Mouse (Mus musculus) liver, embryonic 15.5 days (tissue): ENCODE measurements around the gene Cbarp. TPM values are rescaled to one million over a fixed set of nuclear protein-coding genes. Genes with fewer than 3 reads are reported as not detected.

Experiments used
- ATAC-seq: fragments of 200-750 bp; cut with Nextera tagmentation; 2 replicates; pipeline ENCODE4 v1.8.0; 2017; ENCODE audit warnings: moderate number of reproducible peaks, mild to moderate bottlenecking, moderate library complexity; ENCODE audit not compliant: insufficient read depth
- H3K27ac ChIP-seq: fragments of 300-500 bp; sonication (generic); replicated peaks from 2 replicates; pipeline ENCODE4 v1.5.1; 2015; ENCODE audit warnings: mild to moderate bottlenecking, inconsistent platforms
- H3K27me3 ChIP-seq: fragments of 300-500 bp; sonication (generic); 2 replicates; pipeline ENCODE4 v1.6.1; 2015; ENCODE audit warnings: mild to moderate bottlenecking, inconsistent platforms
- H3K36me3 ChIP-seq: fragments of 300-500 bp; sonication (generic); replicated peaks from 2 replicates; pipeline ENCODE4 v1.6.1; 2015; ENCODE audit warnings: moderate library complexity, mild to moderate bottlenecking, inconsistent platforms
- H3K4me1 ChIP-seq: fragments of 300-500 bp; sonication (generic); replicated peaks from 2 replicates; pipeline ENCODE4 v1.6.1; 2015; ENCODE audit warnings: inconsistent platforms
- H3K4me2 ChIP-seq: fragments of 300-500 bp; sonication (generic); 2 replicates; pipeline ENCODE4 v1.6.1; 2015; ENCODE audit warnings: moderate library complexity, mild to moderate bottlenecking, inconsistent platforms
- H3K4me3 ChIP-seq: fragments of 300-500 bp; sonication (generic); replicated peaks from 2 replicates; pipeline ENCODE4 v1.5.1; 2015; ENCODE audit warnings: mild to moderate bottlenecking, inconsistent platforms
- H3K9ac ChIP-seq: fragments of 300-500 bp; sonication (generic); 2 replicates; pipeline ENCODE4 v1.6.1; 2015; ENCODE audit warnings: moderate library complexity, mild to moderate bottlenecking, inconsistent platforms
- H3K9me3 ChIP-seq: fragments of 300-500 bp; sonication (generic); replicated peaks from 2 replicates; pipeline ENCODE4 v1.6.1; 2016; ENCODE audit warnings: inconsistent platforms
- WGBS: fragments of 180-500 bp; shearing (Covaris S2); methylation state at CpG from one replicate; pipeline ENCODE4 v1.1.7; 2015; ENCODE audit warnings: mixed read lengths; ENCODE audit not compliant: insufficient replicate concordance; 5-methylcytosine and 5-hydroxymethylcytosine counted together
- polyA plus RNA-seq: library from polyadenylated mRNA; unstranded; fragments of >200 nt; fragmentation: Nextera tagmentation; extraction: Ambion mirVana; gene quantifications from 2 replicates; pipeline ENCODE4 v1.2.1, GENCODE M21; 2015

The Cbarp gene
- polyA plus RNA-seq, 1 experiment from 2014 or later, result 0.51 TPM

DNA sequence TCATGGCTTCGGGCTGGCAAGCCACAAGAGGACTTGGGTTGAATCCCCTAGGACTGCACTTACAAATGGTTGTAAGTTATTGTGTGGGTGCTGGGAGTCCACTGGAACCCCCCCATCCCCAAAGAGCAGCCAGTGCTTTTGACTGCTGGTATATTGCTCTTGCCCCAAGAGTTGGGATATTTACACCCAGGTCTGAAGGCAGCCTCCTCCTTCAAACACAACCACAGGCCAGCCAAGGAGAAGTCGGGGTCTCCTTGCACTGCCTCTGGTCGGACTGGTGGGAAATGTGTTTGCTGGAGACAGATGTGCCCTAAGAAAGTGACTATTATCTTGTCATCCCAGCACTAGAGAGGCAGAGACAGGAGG lies 21.6 kb upstream of the Cbarp start:
- WGBS, result 63% methylated on average over 3 of the region's 3 CpGs
- Histone ChIP-seq H3K27ac (peak overlapping the region; percentile 94), H3K9me3 (no peaks in the 10 kb centered on the region), H3K4me3 (no peak overlapping the region), H3K9ac (no peak overlapping the region), H3K36me3 (peaks cover 6% of the 10 kb centered on the region), H3K4me2 (peak overlapping the region; percentile 97), H3K27me3 (peaks cover 8% of the 10 kb centered on the region; the same call in 1 of the 2 replicates), H3K4me1 (peaks cover 96% of the 10 kb centered on the region)
- no peak for ATAC-seq

DNA sequence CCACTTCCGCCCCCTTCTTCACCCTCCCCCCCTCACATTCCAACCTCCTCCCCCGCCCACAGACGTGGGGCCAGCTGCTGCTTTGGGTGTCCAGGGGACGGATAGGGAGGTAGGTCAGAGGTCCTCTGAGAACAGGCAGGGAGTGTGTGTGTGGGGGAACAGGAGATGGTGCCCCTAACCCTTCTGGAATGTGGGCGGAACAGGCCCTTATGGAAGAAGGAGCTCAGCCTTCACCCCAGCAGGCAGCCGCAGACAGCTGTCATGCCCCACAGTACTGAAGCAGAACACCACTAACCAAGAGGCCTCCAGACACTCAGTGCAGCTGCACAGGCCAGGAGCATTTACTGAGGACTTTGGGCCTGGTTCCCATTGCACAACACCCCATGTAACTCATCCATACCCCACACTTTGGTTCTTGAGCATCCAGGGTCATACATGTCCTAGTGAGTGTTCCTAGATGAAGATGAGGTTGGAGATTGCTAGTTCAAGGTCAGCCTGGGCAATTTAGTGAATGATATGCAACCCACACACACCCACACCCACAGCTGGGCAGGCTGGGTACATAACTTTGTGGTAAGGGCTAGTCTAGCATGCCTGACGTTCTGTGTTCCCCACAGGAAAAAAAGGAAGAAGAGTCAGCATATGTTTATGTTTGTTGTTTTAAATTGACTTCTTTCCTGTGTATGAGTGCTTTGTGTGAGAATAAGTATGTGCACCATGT lies 21.0 kb upstream of the Cbarp start:
- H3K9me3 ChIP-seq, result no peaks in the 10 kb centered on the region
- no peak for ATAC-seq
- H3K4me1 ChIP-seq, result peaks cover 96% of the 10 kb centered on the region
- H3K4me2 ChIP-seq, result peak overlapping the region; percentile 97
- H3K36me3 ChIP-seq, result peaks cover 11% of the 10 kb centered on the region
- H3K27ac ChIP-seq, result peak overlapping the region; percentile 94
- peaks cover 8% of the 10 kb centered on the region; the same call in 1 of the 2 replicates for H3K27me3 ChIP-seq
- WGBS, result 23% methylated on average over 7 of the region's 7 CpGs
- H3K4me3 ChIP-seq, result peak overlapping the region; percentile 64
- H3K9ac ChIP-seq, result peak overlapping the region; percentile 48

DNA sequence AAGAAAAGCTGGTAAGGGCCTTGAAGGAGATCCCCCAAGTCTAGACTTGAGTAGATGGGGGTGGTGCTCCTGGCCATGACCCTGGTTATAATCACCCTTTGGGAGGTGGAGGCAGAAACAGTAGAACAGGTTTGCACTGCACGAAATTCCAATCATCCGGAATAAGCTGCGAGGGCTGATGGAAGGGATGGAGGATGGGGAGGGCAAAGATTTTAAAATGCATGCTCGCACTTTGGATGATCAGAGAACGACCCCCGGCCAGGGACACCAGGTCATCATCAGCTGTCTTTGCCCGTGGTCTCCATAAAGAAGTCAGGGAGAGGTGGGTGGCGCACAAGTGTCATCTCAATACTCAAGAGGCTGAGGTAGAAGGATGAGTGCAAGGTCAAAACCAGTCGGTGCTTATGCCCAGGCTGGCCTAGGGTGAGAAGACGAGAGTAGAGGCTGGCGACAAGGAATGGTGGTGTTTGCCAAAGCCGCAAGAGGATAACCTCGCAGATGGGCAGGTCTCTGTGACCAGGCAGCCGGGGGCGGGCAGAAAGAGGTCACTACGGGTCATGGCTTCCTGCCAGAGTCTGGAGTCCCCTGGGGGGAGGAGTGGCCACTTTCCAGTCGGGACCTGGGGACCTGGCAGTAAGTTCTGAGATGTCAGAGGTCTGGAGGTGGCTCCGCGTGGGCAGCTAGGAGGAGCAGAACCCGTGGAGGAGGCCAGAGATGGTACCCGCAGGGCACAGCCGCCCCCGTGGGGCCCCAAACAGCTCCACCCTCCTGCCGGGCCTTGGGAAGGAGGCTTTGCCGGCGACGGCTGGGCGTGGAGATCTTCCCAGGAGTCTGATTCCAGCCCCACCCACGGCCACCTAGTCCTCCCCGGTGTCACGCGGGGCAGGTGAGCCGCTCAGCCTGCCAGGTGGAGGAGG lies 20.1 kb upstream of the Cbarp start:
- WGBS, result 1% methylated on average over 33 of the region's 33 CpGs
- H3K36me3 ChIP-seq, result peaks cover 21% of the 10 kb centered on the region
- peak; percentile 35 for ATAC-seq
- H3K4me2 ChIP-seq, result peak overlapping the region; percentile 97
- peaks cover 96% of the 10 kb centered on the region for H3K4me1 ChIP-seq
- H3K9me3 ChIP-seq, result no peaks in the 10 kb centered on the region
- H3K27me3 ChIP-seq, result peaks cover 8% of the 10 kb centered on the region; the same call in 1 of the 2 replicates
- peak overlapping the region; percentile 94 for H3K27ac ChIP-seq
- peak overlapping the region; percentile 64 for H3K4me3 ChIP-seq
- peak overlapping the region; percentile 48 for H3K9ac ChIP-seq

DNA sequence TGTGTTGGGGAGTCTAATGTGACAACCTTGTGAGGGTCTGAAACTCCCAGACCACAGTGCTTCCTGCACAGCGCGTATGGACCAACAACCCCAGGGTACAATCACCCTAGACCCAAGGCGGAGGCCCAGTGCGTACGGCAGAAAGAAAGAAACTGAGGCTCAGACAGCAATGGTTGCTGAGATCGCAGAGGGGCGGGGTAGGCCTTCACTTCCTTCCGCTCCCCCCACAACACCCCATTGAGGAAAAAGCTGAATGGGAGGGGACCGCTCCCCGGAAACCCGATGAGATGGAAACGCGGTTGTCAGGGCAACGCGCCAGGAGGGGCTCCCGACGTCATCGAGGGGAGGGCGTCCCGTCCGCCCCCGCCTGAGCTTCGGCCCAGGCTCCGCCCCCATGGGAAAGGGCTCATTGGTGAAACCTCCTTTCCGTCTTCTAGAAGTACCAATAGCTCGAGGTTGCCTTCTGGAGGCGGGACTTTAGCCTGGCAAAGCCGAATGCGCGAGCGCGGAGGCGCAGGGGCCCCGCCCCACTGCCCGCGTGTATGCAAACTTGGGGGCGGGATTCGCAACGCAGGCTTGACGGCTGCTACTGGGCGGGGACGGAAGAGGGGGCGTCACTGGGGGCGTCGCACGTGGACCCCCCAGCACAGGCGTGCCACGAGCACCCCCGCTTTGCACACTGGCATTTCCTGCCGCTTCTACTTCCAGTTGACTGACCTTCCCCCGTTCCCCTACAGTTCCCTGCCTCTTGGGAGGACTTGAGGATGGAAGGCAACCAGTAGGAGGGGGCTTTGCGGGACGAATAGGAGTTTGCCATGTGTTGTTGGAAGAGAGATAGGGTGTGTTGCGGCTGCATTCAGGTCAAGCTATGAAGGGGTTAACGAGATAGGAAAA lies 19.2 kb upstream of the Cbarp start:
- peaks cover 96% of the 10 kb centered on the region for H3K4me1 ChIP-seq
- peaks cover 30% of the 10 kb centered on the region for H3K36me3 ChIP-seq
- WGBS, result under 1% methylated on average over 55 of the region's 55 CpGs
- H3K27ac ChIP-seq, result peak overlapping the region; percentile 94
- H3K9ac ChIP-seq, result peak overlapping the region; percentile 50
- peak overlapping the region; percentile 64 for H3K4me3 ChIP-seq
- peak overlapping the region; percentile 97 for H3K4me2 ChIP-seq
- no peaks in the 10 kb centered on the region for H3K9me3 ChIP-seq
- H3K27me3 ChIP-seq, result peaks cover 8% of the 10 kb centered on the region; the same call in 1 of the 2 replicates
- peak; percentile 80 for ATAC-seq

DNA sequence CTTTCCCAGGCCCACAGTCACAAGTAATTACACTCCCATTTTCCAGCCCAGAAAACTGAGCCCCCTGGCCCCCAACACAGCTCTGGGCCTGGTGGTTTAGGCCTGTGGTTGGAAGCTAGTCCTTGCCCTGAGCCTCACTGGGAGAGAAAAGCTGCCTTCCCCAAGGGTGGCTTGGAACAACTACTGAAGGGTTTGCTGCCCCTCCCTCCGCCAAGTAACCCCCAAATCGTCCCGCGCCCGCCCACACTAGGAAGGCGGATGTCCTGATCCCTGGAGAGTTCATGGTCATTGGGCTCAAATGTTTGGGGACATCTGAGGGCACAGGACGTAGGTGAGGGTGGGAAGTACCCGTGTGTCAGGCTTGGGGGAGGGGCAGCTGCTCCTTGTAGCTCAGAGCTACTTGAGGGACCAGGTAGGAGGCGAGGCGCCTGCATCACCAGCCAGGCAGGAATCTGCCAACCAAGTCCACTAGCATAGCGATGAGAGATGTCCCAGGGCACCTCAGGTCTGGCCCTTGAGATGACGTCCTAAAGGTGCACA lies 18.5 kb upstream of the Cbarp start:
- Histone ChIP-seq H3K27me3 (peaks cover 5% of the 10 kb centered on the region; the same call in 1 of the 2 replicates), H3K4me1 (peaks cover 96% of the 10 kb centered on the region), H3K4me2 (peak overlapping the region; percentile 97), H3K9ac (peak overlapping the region; percentile 50), H3K27ac (peak overlapping the region; percentile 85), H3K4me3 (peak overlapping the region; percentile 64), H3K36me3 (peaks cover 37% of the 10 kb centered on the region), H3K9me3 (no peaks in the 10 kb centered on the region)
- WGBS, result 20% methylated on average over 12 of the region's 12 CpGs
- ATAC-seq, result peak; percentile 0; the same call in 1 of the 2 replicates

DNA sequence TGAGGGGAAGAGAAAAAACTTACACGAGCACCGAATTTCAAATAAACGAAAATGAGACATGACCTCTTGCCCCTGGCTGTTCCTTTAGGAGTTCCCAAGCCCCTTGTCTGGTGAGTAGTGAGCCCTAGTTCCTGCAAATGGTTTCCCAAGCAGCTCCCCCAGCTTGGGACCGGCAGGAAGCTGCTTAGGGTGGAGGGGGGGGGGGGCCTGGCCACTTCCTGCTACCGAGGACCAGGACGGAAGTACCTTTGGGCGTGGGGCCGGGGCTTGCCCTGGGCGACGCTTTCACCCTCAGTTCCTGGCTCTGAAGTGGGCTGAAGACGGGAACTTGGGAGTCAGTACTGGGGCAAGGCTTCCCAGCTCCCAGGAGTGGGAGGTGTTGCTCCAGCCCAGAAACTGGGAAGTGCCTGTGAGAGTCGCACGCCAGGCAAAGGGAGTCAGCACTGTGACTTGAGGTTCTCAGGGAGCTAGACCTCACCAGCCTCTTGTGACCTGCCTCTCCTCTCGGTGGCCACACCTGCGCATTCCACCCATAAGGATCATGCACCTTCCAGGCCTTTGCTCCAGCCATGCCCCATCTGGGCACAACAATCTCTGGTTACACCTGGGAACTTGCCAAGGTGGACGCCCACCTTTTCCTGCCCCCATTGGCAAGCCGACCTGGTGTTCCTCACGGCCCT lies 17.8 kb upstream of the Cbarp start:
- WGBS, result 9% methylated on average over 18 of the region's 18 CpGs
- Histone ChIP-seq H3K27me3 (no peaks in the 10 kb centered on the region), H3K4me3 (peak overlapping the region; percentile 64; the same call in 1 of the 2 replicates), H3K9me3 (no peaks in the 10 kb centered on the region), H3K27ac (peak overlapping the region; percentile 85), H3K4me1 (peaks cover 97% of the 10 kb centered on the region), H3K36me3 (peaks cover 43% of the 10 kb centered on the region), H3K4me2 (peak overlapping the region; percentile 97), H3K9ac (peak overlapping the region; percentile 50; the same call in 1 of the 2 replicates)
- ATAC-seq, result no peak

DNA sequence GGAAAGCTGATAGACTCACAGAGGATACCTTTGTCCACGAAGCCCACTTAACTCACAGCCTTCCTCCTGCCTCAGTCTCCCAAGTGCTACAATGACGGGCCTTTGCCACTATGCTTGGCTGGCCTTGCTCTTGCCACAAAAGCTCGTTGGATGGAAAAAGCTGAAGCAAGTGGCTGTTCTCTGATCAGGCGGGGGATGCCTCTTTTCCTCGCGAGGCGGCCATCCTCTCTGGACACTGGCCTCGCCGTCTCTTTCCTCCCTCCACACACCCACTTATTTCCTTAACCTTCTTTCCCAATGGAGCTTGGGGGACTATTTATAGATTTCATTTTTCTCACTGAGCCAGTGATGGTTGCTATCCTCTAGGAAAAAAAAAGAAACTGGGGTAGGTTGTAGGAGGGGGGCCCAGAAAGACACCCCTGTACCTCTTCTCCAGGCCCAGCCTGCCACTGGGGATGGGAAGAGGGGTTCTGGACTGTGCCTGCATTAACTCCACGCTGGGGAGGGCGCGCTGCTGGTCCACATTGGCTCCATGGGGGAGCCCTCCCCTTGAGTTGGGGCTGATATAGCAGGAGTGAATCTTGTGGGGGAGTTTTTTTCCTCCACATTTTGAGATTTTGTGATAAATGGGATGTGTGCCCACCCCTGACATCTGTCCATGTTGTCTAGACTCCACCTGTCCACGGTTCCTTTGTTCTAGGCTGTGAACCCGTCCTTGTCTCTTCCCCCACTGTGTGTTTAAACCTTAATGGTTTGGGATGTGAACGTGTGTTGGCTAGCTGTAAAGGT lies 16.7 kb upstream of the Cbarp start:
- Histone ChIP-seq H3K9me3 (no peaks in the 10 kb centered on the region), H3K4me2 (no peak overlapping the region), H3K4me1 (peaks cover 97% of the 10 kb centered on the region), H3K36me3 (peaks cover 53% of the 10 kb centered on the region), H3K4me3 (no peak overlapping the region), H3K27ac (peak overlapping the region; percentile 85; the same call in 1 of the 2 replicates), H3K9ac (no peak overlapping the region), H3K27me3 (no peaks in the 10 kb centered on the region)
- no peak for ATAC-seq
- 70% methylated on average over 15 of the region's 15 CpGs for WGBS

DNA sequence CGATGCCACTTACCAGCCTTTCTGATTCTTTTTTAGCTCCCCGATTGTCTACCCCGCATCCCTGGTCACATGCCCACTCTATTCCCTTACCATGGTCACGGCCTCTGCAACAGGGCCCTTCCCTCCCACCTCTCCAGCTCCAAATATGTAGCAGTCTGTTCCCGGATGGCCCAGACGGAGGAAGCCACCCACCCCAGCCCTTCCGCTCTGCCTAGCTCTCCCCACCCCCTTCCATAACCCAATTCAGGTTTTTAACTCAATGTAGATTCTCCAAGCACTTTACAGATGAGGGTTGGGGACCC lies 16.1 kb upstream of the Cbarp start:
- Histone ChIP-seq H3K27ac (0 out of 2 replicates have a peak overlapping the region, but pooled peaks have one; percentile 19), H3K9ac (no peak overlapping the region), H3K4me1 (peaks cover 97% of the 10 kb centered on the region), H3K9me3 (no peaks in the 10 kb centered on the region), H3K27me3 (no peaks in the 10 kb centered on the region), H3K4me2 (no peak overlapping the region), H3K4me3 (no peak overlapping the region), H3K36me3 (peaks cover 60% of the 10 kb centered on the region)
- no peak for ATAC-seq
- WGBS, result 78% methylated on average over 7 of the region's 7 CpGs

DNA sequence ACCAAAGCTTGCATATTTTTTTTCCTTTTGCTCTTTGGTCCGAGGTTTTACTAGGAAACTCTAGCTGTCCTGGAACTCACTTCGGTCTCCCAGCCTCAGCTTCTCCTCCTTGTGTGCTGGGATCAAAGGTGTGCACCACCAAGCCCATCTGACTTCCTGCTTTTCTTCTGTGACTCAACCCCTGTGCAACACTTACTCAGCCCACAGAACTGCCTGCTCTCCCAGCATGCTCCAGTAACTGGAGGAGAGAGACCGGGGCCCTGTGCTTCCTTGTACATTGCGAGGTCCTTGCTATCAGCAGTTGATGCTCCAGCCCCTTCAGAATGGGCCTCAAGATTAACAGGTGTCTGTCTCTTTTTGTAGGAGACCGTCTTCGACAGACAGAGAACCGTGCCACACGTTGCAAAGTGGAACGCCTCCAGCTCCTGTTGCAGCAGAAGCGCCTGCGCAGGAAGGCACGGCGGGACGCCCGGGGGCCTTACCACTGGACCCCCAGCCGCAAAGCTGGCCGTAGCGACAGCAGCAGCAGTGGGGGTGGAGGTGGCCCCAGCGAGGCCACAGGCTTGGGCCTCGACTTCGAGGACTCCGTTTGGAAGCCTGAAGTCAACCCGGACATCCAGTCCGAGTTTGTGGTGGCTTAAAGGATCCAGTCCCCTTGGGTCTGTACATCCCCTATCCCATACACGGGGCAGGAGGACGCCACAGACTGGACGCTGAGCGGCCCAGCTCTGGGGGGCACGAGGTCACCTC lies 15.5 kb upstream of the Cbarp start:
- 79% methylated on average over 29 of the region's 29 CpGs for WGBS
- Histone ChIP-seq H3K4me3 (no peak overlapping the region), H3K9me3 (no peaks in the 10 kb centered on the region), H3K36me3 (peaks cover 65% of the 10 kb centered on the region), H3K27ac (peak overlapping the region; percentile 19), H3K27me3 (no peaks in the 10 kb centered on the region), H3K4me1 (peaks cover 97% of the 10 kb centered on the region), H3K4me2 (no peak overlapping the region), H3K9ac (no peak overlapping the region)
- ATAC-seq, result no peak
